Mouse (Mus musculus) embryo, embryonic 11 days (tissue): ENCODE results near the gene Hsd3b1.
"Not testable (repeated sequence)": the region's sequence is repeated elsewhere in the genome, so short reads cannot be mapped to it uniquely, and the experiment has no call there.

Experiments used
- DNase-seq: peaks from one replicate; pipeline ENCODE4 v3.0.0-alpha.2; 2015

The Hsd3b1 gene

DNA sequence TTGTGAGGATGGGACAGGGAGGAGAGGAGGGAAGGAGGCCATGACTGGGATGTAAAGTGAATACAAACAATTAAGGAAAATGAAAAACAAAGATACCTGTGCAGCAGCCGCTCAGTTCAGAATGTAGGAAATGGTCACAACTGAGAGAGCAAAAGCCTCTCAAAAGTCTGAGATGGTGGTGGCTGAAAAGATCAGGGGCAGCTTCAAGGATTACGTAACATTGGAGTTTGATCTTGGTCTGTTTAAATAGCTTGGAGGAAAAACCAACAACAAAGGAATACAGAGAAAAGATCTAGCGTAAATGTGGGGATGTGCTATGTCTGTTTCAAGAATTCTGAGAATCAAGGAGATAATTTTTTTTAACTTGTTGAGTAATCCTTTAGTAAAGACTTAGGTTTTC is at the start of gene Hsd3b1:
Hsd3b1 (minus strand) TSS at position 219 of the 400 bp plus-strand sequence.
- DNase-seq = no peak

DNA sequence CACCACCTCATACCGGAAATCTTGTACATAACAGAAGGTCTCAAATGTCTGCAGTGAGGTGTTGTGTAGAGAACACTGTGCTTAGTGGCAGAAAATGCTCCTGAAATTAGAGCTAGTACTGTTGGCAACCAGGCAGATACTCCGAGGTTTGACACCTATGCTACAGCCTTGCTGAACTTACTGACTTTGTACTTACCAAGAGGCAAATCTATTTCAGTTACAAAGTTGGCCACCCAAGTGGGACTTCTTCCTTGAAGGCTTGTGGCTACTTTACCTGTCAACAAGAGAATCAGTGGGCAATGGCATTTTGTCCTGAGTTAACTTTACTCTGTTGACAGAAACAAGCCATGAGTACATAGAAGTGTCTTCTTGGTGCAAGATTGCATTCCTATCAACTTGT is 38.0 kb upstream of the Hsd3b1 start:
- DNase-seq = no peak

DNA sequence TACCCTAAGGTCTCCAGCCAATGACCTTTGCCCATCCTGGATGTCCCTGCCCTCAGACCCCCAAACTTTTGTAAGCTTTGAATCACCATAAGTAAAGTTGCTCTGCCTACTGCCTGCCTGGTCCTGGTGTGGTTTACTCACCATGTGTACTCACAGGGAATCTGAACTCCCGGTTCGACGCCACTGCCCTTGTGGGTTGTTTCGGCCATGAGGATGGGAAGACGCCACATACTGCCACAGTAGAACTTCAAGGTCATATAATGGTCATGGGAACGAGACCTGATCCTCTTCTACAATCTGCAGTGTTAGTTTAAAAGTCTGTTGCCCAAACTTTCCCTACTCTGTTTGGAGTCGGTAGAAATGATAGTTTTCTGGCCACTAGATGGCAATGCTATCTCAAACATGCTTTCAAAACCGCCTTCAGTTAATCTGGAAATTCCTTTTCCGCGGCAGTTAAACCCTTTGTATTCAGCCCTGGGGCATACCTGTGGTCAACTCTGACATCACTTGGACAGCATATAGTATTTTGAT is 35.5 kb upstream of the Hsd3b1 start:
- peak; percentile 69 for DNase-seq

DNA sequence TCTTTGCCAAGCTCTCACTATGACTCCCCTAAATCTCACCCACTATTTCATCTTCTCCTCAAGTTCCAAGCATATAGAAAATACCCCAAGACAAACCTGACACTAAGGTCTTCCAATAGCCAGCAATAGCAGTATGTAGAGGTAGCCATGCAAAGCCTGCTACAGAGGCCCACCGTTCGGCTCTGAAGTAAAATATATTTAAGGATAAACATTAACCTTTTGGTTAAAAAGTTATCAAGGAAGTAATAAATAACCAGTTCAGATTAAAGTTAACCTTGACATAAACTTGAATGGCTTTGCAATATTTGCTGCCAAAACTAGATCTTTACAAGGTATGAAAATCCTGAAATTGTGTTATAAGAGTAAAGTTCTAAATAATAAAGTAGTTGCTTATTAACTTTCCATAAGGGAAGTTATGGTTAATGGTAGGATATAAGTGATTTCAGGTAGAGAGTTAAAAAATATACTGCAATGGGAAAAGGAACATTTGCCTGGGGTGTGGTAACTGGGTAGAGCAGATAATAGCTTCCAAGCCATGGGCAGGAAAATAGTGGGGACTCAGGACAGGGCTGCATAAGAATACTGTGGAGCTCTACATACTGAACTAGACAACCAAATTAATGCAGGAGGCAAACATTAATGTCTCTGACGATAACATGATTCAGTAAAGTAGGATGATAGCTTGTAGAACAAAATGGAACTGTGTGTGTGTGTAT is 33.6 kb upstream of the Hsd3b1 start, which contains the start of gene Hao2:
Hao2 (minus strand) TSS at position 183 of the 716 bp plus-strand sequence.
- no peak for DNase-seq

DNA sequence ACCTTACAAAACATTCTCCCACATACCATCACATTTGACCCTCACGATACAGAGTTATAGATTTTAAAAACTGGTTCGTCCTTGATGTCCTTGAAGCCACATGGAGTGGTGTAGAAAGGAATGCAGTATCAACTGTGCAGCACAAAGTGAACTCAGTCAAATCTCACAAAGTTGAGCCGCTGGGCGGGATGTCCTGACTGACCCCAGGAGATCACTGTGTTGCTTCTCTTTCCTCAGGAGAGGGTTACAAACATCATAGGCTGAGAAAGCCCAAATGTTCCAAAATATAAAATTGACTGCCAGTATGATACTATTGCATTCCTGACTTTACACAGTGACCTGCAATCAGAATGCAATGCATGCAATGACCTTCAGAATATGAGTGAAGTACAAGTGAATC is 30.8 kb upstream of the Hsd3b1 start:
- DNase-seq = no peak

DNA sequence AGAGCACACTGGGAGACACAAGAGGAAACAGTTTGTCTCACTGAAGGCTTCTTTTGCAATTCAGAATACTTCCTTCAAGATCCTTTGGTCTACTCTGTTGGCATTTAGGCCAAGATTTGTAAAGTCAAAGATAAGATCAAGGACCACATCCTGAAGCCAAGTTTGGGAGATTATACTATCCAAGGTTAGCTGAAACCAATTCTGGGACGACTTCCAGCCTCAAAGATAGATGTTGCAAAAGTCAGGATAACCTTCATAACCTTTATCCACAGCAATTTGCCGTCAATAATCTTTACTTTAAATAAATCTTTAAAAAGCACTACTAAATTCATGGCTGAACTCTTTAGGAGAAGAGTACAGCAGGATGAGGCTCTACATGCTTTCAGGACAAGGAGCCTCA is 28.6 kb upstream of the Hsd3b1 start:
- DNase-seq = no peak

DNA sequence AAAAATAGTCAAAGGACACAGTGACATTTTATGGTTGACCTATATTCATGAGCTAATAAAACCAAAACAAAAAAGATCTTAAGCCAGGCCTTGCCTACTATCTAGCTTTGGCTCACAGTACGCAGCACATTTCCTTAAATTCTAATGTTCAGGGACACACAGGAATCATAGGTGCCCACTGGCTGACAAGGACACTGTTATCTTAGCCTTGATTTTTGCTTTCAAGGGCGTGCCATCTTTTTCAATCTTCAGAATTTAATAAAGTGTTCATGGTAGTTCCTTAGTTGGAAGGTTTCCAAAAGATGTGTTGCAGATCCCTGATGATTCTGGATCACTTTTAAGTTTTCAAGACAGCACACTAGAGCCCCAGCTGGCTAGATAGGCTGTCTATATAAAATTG is 21.2 kb upstream of the Hsd3b1 start:
- DNase-seq = no peak

DNA sequence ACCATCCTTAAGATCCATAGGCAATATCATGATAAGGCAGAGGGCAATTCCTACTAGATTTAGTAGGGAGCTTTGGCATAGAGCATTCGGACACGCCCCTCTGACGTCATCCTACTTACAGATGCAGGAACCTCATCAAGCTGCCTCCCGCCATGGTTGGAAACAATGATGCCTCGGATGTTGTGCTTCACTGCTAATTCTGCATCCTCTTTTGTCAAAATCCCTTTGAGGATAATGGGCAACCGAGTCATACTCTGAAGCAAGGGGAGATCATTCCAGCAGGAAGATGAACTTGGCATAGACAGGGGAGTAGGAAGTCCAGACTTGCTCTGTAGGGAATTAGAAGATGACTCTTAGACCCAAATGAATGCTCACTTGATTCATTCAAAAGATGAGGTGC is 20.6 kb upstream of the Hsd3b1 start:
- DNase-seq = no peak

DNA sequence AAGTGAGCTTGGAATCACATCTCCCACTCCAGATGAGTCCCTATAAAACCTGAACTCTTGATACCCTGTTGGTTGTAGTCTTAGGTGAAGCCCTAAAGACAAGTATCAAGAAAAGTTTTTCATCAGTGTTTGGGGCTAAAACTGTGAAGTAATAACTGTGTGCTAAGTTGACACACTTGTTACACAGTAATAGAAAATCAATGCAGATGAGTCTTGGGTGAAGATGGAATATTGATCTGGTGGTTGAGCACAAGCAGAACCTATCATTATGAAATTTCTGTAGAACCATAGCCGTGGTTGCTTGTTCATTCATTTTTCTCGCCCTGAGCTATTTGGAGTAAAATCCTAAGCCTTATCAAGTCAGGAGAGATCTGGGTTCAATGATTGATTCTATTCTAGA is 8.6 kb upstream of the Hsd3b1 start:
- DNase-seq = no peak

DNA sequence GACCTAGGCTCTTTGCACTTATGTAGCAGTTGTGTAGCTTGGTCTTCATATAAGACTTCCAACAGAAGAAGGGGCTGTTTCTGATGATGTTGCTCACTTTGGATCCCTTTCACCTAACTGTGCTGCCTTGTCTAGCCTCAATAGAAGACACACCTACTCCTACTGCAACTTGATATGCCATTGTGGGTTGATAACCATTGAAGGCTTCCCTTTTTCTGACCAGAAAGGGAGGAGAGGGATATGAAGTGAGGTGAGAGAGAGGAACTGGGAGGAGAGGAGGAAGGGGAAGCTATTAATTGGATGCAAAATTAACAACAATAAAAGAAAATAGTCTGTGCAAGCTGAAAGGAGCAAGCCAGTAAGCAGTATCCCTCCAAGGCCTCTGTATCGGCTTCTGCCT is 3.2 kb upstream of the Hsd3b1 start:
- DNase-seq = no peak

DNA sequence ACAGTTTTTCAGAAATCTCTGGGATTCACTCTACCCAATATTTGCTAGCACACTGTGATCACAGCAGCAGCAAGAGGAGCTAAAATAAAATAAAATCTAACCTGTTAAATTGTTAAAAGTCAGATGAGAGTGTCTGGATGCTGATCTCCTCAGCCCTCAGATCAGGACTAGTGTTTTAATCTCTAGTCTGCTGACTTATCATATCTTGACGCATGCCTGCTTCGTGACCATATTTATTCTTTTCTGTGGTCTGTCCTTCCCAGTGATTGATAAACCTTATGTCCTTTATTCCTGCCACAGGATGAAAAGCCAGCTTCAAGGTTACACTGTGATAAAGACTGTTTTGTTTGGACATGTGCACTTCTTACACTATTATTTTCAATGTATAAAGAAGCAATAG is 1.5 kb downstream of the Hsd3b1 start:
- DNase-seq = no peak

DNA sequence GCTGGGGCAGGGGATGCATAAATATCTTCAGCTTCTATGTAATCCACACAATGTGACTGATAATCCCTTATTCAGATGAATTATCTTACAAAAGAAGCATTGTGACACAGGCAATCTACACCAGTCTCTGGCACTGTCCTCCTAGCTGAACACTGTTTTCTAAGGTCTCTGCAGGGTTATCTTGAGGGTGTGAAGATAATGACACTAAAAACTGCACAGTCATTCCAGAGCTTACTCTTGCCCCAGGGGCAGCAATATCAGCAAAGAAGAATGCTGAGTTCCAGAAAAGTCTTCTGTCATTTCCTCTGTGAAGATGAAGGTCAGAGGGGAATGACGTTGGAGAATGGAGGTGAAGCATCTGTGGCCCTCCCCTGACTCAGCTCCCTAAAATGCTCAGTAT is 2.7 kb downstream of the Hsd3b1 start:
- DNase-seq = no peak

DNA sequence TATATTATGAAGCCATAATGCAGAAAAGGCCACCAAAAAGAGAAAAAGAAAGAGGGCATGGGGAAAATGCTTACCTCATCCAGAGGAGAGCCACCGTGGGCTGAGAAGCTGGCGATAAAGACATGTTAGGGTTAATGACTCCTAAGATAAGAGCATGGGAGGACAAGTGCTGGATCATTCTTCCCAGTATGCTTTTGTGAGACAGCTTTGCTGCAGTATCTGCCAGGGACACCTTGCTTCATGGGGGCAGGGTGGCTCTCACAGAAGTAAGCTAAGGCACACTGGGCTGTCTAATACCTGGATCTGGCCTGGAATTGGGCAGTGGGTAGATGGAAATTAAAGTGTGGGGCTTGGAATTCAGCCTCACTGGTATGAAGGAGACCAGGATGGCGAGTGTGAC is 4.4 kb downstream of the Hsd3b1 start:
- DNase-seq = peak; percentile 1

DNA sequence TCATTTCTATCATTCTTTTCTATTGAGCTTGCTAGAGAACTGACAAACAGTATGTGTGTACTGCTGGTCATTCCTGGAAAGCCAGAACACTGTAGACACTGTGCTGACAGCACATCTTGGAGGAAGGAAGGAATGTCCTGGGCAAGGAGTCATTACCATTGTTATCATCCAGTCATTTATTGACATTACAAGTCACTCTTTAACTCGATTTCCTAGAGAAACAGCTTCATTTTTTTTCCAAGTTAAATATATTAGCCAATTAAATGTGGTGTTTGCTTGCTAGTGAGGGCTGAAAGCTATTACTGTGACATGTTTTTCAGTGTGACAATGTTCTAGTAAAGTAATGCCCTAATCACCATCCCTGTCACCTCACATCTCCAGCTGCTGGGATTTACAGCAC is 5.9 kb downstream of the Hsd3b1 start:
- DNase-seq = no peak

DNA sequence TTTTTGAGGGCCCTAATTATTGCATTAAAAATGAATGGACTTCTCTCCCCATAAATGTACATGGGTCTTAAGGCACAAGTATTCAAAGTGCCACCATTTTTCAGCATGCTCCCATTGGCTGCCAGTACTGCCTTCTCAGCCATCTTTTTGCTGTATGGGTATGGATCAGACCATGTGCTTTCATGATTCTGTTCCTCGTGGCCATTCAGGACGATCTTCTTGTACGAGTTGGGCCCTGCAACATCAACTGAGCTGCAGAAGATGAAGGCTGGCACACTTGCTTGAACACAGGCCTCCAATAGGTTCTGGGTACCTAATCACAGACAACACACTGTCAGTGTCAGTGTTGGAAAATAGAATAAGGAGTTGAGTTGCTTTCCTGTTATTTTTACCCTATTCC is 6.5 kb downstream of the Hsd3b1 start:
- DNase-seq = no peak

DNA sequence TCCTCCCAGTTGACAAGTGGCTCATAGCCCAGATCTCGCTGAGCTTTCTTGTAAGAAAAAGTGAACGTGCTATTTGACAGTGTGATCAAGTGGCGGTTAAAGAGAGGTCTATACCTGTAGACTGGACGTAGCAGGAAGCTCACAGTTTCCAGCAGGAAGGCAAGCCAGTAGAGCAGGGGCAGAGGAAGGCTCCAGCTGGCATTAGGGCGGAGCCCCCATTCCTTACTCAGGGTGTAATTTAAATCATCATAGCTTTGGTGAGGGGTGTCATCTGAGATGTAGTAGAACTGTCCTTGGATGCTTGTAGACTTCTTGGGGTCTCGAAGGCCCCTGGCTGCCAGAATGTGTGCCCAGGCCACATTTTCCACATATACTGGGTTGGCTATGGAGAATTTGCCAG is 7.0 kb downstream of the Hsd3b1 start:
- DNase-seq = no peak

DNA sequence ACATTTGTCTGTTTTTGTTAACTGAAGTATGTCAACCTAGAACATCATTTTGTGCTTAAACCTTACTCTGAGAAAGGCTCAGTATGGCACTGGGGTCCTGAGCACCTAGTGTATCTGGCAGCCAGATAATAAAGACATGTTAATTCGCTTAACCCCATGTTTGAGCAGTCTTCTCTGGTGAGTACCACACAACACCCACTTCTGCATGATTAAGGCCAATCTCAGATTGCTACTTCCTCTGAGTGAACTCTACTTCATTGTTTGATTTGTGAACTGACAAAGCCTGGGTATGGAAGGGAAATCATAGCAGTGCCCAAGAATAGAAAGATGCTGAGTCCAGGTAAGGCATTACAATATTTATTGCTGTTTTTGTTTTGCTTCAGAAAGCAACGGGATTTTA is 7.7 kb downstream of the Hsd3b1 start:
- DNase-seq = no peak

DNA sequence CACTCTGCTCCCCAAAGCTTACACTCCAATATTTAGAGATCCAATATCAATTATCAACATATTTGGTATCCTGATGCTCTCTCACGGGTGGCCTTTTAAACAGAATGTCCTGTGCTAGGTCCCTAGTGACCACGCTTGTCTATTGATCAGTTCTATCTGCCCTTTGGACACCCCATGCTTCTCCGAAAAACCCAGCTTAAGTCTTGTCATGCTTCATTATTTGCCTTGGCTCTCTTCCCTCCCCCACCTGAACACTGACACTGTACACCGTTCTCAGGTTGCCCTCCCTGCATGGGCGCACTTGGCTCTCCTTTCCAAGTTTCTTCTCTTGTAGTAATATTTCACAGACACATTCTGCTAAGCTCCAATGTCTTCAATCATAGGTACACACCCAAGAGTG is 9.3 kb downstream of the Hsd3b1 start:
- DNase-seq = no peak

DNA sequence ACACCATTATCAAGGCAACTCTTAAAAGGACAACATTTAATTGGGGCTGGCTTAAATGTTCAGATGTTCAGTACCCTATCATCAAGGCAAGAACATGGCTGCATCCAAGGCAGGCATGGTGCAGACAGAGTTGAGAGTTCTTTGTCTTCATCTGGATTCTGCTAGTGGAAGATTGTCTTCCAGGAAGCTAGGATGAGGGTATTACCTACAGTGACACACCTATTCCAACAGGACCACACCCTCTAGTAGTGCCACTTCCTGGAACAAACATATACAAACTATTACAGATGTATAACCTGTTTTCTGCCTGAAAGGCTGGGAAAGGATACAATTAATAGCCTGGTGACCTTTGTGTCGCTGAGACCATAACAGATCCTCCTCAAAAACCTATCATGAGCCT is 10.7 kb downstream of the Hsd3b1 start:
- DNase-seq = no peak

DNA sequence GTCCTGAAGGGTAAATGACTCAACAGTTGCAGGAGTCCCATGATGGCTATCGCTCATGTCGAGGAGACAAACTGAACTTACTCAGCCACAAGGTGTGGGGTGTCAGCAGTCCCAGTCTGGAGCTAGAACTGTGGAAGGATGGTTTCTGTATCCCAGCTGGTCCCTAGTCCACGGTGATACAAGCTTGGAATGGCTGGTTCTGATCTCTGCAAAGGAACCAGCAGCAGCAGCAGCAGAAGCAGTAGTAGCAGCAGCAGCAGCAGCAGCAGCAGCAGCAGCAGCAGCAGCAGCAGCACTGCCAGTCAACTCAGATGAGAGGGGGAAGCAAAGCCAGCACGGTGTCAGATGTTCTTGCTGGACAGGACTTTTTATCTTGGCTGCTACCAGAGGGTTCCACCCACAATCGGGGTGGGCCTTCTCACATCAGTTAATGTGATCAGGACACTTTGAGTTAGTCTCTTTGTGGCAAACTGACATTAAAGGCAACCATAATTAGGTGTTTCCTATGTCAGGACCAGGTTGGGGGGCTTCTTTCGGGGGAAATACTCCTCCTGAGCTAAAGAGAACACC is 45.4 kb downstream of the Hsd3b1 start, which contains the start of gene Hsd3b6:
Hsd3b6 (minus strand) TSS at position 343 of the 570 bp plus-strand sequence.
- peak; percentile 3 for DNase-seq

DNA sequence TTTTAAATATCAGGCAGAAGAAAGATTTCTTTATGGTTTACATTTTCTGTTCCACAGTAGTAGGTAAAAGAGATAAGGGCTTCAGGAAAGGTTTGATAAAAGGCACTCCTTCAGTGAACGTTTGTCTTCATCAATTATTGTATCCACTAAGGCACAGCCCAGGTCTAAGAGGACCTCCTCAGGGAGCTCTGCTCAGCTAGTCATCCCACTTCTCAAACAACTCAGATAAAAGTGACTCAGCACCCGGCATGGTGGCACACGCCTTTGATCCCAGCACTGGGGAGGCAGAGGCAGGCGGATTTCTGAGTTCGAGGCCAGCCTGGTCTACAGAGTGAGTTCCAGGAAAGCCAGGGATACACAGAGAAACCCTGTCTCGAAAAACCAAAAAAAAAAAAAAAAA is 46.9 kb downstream of the Hsd3b1 start:
- DNase-seq = not testable (repeated sequence)

DNA sequence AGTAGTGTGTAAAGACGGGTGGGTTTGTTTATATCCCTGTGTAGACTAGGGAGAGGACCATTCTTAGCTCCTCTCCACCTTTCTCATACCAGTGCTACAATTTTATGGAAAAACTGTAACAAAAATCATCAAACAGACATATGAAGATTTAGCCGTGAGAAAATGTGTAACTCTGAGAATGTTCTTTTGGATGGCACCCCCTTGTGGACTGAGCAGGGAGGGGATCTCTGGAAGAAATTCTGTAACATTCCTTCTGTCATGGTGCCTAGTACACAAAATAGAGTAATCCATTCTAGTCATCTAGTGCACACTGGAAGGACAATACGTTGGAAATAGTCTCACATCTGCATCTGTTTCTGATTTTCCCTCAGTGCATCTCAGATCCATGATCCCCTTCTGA is 54.6 kb downstream of the Hsd3b1 start:
- DNase-seq = not testable (repeated sequence)
